Mouse (Mus musculus): Measurements from ENCODE around the gene Gm20831.
"Not testable (repeated sequence)": the region's sequence is repeated elsewhere in the genome, so short reads cannot be mapped to it uniquely, and the experiment has no call there.

Gm20831 gene

GRCm38 (mm10) chrY:17874441-17874840 is at the start of gene Gm20831, which contains the start of gene Gm20772:
TSS of gene Gm20831 (plus strand) at chrY:17874741.
TSS of gene Gm20772 (plus strand) at chrY:17874741.
- not testable (repeated sequence) for DNase-seq (ENCODE audit: low read depth in 1 of 2, low spot score in 2 of 2)

GRCm38 (mm10) chrY:17846166-17846565 is 28.4 kb upstream of the Gm20831 start, which contains the start of gene Gm21904:
TSS of gene Gm21904 (minus strand) at chrY:17846266.
- not testable (repeated sequence) for DNase-seq (ENCODE audit: low read depth in 1 of 2, low spot score in 2 of 2)

GRCm38 (mm10) chrY:17937230-17937629 is 62.7 kb downstream of the Gm20831 start, which contains the start of gene Srsy:
TSS of gene Srsy (minus strand) at chrY:17937330.
- DNase-seq (ENCODE audit: low read depth in 1 of 2, low spot score in 2 of 2) = not testable (repeated sequence)

Measured in monocyte, adult 2 months (primary cell).